Mouse (Mus musculus) gastrocnemius, adult 2 months (tissue): ENCODE measurements at regions not wholly inside any gene's neighbourhood (a gene's known extent, or its start where the extent isn't known, plus 50 kb on each side); places are given as distances from the start of the nearest gene placed in this dataset.
A peak's percentile ranks its signal among the peaks of the same experiment; 100 is the strongest.

Experiments used
- DNase-seq: peaks from one replicate; pipeline ENCODE4 v3.0.0; 2022
- H3K27ac ChIP-seq: fragments of 200-600 bp; 2 replicates; pipeline ENCODE4 v1.8.1; 2022; ENCODE audit warnings: mild to moderate bottlenecking
- H3K4me3 ChIP-seq: fragments of 200-600 bp; 2 replicates; pipeline ENCODE4 v1.8.1; 2022; ENCODE audit warnings: mild to moderate bottlenecking, moderate library complexity
- CTCF ChIP-seq: fragments of 200-600 bp; IDR thresholded peaks from 2 replicates; pipeline ENCODE4 v1.8.1; 2022; ENCODE audit warnings: antibody characterized with exemption, mild to moderate bottlenecking, moderate library complexity
- intact Hi-C: fragments of 180-260 bp; cut with DNase I; formaldehyde crosslinking; loops from one replicate; pipeline ENCODE4 v1.15.1; 2025

GRCm38 (mm10) chr6:94792312-94792711 is 92.4 kb upstream of the Lrig1 start:
- Histone ChIP-seq H3K27ac (no peak overlapping the region), H3K4me3 (no peak overlapping the region)
- intact Hi-C loops, result no loop called here
- no peak for DNase-seq
- no peak for TF ChIP-seq CTCF

GRCm38 (mm10) chr6:94789308-94789763 is 89.4 kb upstream of the Lrig1 start:
- H3K4me3 ChIP-seq, result no peak overlapping the region
- intact Hi-C loops, result no loop called here
- TF ChIP-seq CTCF, result no peak
- DNase-seq, result peak; percentile 34
- peak overlapping the region; percentile 28; the same call in 1 of the 2 replicates for H3K27ac ChIP-seq

DNA sequence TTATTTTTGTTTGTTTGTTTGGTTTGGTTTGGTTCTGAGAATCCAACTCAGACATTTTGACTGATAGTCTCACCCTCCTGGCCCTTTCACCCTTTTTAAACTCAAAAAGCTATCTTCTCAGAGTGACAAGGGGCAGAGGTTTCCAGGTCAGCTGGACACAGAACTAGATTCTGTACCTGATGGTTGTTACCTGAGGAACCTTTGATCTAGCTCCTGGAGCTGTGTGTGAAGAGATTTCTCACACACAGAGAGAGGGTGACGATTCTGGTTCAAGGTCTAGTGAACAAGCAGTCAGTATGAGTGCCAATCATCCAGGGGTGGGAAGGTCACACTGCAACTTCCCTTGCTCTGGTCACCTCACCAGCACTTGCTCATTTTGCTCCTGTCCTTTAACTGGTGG is 83.5 kb upstream of the Lrig1 start:
- DNase-seq, result no peak
- H3K27ac ChIP-seq, result no peak overlapping the region
- intact Hi-C loops, result no loop called here
- H3K4me3 ChIP-seq, result no peak overlapping the region
- no peak for TF ChIP-seq CTCF

DNA sequence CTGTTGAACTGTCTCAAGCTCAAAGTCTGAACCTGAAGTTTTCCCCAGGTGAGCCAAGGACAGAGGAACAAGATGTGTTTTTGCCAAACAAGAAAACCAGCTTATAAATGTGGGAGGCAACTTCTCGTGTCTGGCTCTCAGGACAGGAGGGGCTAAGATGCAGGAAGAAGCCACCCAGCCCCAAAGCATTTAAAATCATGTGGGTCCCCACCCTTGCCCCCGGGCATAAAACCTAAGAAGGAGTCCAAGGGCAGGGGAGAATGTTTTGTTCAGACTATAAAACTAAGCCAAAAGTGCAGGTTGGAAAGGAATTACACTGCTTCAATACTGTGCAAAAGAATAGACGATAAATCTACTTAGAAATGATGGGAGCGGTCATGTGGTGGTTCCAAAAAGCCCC is 80.7 kb upstream of the Lrig1 start:
- intact Hi-C loops, result no loop called here
- DNase-seq, result no peak

DNA sequence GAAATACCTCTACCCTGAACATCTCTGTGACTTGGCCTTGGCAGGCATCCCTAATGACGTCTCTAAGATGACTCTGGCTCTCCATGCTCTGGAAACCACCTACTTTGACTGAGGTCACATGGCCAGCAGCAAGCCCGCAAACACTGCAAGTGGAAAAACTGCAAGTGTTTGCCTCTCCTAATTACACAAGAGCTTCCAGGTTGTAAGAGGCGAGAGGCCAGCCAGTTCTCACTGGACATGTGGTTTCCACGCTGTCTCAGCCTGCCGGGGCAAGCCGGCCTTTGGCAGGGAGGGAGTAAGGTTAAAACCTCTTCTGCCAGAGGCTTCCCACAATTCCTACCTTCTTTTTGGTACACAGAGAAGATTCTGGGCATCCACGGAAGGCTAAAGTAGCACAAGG is 79.9 kb upstream of the Lrig1 start:
- 0 out of 2 replicates have a peak overlapping the region, but pooled peaks have one; percentile 13 for H3K4me3 ChIP-seq
- intact Hi-C loops, result loop anchor here (10.0 kb wide), 1 partner anchor 155 kb away; no protein-coding TSS in a partner anchor
- H3K27ac ChIP-seq, result peak overlapping the region; percentile 77
- peak; percentile 77 for DNase-seq
- TF ChIP-seq CTCF, result no peak

More for the DNA sequence above, 80.7 kb upstream of the Lrig1 start:
- Histone ChIP-seq H3K4me3 (no peak overlapping the region), H3K27ac (peak overlapping the region; percentile 77)
- TF ChIP-seq CTCF, result no peak

GRCm38 (mm10) chr6:94779213-94779612 is 79.3 kb upstream of the Lrig1 start:
- H3K4me3 ChIP-seq, result no peak overlapping the region
- TF ChIP-seq CTCF, result no peak
- intact Hi-C loops, result loop anchor here (10.0 kb wide), 1 partner anchor 154 kb away; no protein-coding TSS in a partner anchor
- H3K27ac ChIP-seq, result peak overlapping the region; percentile 77
- DNase-seq, result no peak

- no peak for TF ChIP-seq CTCF
- H3K4me3 ChIP-seq, result no peak overlapping the region
- DNase-seq, result no peak
- intact Hi-C loops, result loop anchor here (10.0 kb wide), 1 partner anchor 154 kb away; no protein-coding TSS in a partner anchor
- no peak overlapping the region for H3K27ac ChIP-seq
Measured at GRCm38 (mm10) chr6:94778797-94779196, 78.8 kb upstream of the Lrig1 start.

GRCm38 (mm10) chr6:94776585-94776984 is 76.6 kb upstream of the Lrig1 start:
- peak; percentile 53 for DNase-seq
- intact Hi-C loops, result loop anchor here (10.0 kb wide), 1 partner anchor 152 kb away; no protein-coding TSS in a partner anchor
- H3K4me3 ChIP-seq, result no peak overlapping the region
- peak overlapping the region; percentile 66 for H3K27ac ChIP-seq
- no peak for TF ChIP-seq CTCF

DNA sequence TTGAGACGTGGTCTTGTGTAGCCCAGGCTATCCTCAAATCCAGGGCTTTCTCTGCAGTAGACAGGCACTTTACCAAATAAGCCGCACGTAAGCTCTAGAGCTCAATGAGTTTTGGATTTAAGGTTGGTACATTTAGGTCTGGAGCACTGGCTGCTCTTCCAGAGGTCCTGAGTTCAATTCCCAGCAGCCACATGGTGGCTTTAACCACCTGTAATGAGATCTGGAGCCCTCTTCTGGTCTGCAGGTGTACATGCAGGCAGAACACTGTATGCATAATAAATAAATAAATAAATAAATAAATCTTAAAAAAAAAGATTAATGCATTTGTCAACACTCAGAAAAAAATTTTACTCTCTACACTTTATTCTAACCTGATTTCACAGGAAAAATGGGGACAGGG is 74.9 kb upstream of the Lrig1 start:
- intact Hi-C loops, result loop anchor here (10.0 kb wide), 1 partner anchor 150 kb away; no protein-coding TSS in a partner anchor
- no peak overlapping the region for H3K27ac ChIP-seq
- no peak for DNase-seq
- no peak overlapping the region for H3K4me3 ChIP-seq
- peak; percentile 9; the same call in 1 of the 2 replicates for TF ChIP-seq CTCF

- Histone ChIP-seq H3K27ac (peak overlapping the region; percentile 53; the same call in 1 of the 2 replicates), H3K4me3 (peak overlapping the region; percentile 57)
- no peak for TF ChIP-seq CTCF
- no peak for DNase-seq
- intact Hi-C loops, result loop anchor here (10.0 kb wide), 1 partner anchor 149 kb away; no protein-coding TSS in a partner anchor
Measured at GRCm38 (mm10) chr6:94773604-94774486, 73.9 kb upstream of the Lrig1 start.

GRCm38 (mm10) chr6:94772868-94773603 is 73.1 kb upstream of the Lrig1 start:
- no peak for TF ChIP-seq CTCF
- intact Hi-C loops, result loop anchor here (10.0 kb wide), 1 partner anchor 148 kb away; no protein-coding TSS in a partner anchor
- no peak for DNase-seq
- Histone ChIP-seq H3K27ac (peak overlapping the region; percentile 4; the same call in 1 of the 2 replicates), H3K4me3 (peak overlapping the region; percentile 57)

GRCm38 (mm10) chr6:94772391-94772790 is 72.4 kb upstream of the Lrig1 start:
- Histone ChIP-seq H3K27ac (no peak overlapping the region), H3K4me3 (no peak overlapping the region)
- intact Hi-C loops, result loop anchor here (10.0 kb wide), 1 partner anchor 148 kb away; no protein-coding TSS in a partner anchor
- DNase-seq, result no peak
- no peak for TF ChIP-seq CTCF

GRCm38 (mm10) chr6:94768230-94768629 is 68.3 kb upstream of the Lrig1 start:
- no peak for TF ChIP-seq CTCF
- Histone ChIP-seq H3K27ac (no peak overlapping the region), H3K4me3 (no peak overlapping the region)
- intact Hi-C loops, result no loop called here
- no peak for DNase-seq
